Mouse (Mus musculus) neural tube, embryonic 14.5 days (tissue): ENCODE measurements around the gene Sdhd. TPM values are rescaled to one million over a fixed set of nuclear protein-coding genes. Genes with fewer than 3 reads are reported as not detected.

Experiments
- ATAC-seq: fragments of 200-750 bp; cut with Nextera tagmentation; 2 replicates; pipeline ENCODE4 v1.8.0; 2017; ENCODE audit warnings: low read depth, mild to moderate bottlenecking, moderate TSS enrichment, moderate library complexity
- H3K27ac ChIP-seq: fragments of 300-500 bp; sonication (generic); 2 replicates; pipeline ENCODE4 v1.5.1; 2014; ENCODE audit warnings: low read depth, mild to moderate bottlenecking, control low read depth, low read length, moderate library complexity, mixed read lengths
- H3K27me3 ChIP-seq: fragments of 300-500 bp; sonication (generic); 2 replicates; pipeline ENCODE4 v1.6.1; 2014; ENCODE audit warnings: low read length; ENCODE audit not compliant: control insufficient read depth, insufficient read depth
- H3K36me3 ChIP-seq: fragments of 300-500 bp; sonication (generic); 2 replicates; pipeline ENCODE4 v1.6.1; 2014; ENCODE audit warnings: low read length, mixed read lengths; ENCODE audit not compliant: control insufficient read depth, insufficient read depth
- H3K4me1 ChIP-seq: fragments of 300-500 bp; sonication (generic); 2 replicates; pipeline ENCODE4 v1.6.1; 2014; ENCODE audit warnings: low read length; ENCODE audit not compliant: control insufficient read depth, insufficient read depth
- H3K4me2 ChIP-seq: fragments of 300-500 bp; sonication (generic); 2 replicates; pipeline ENCODE4 v1.6.1; 2014; ENCODE audit warnings: mild to moderate bottlenecking, low read depth, low read length, control low read depth
- H3K4me3 ChIP-seq: fragments of 300-500 bp; sonication (generic); 2 replicates; pipeline ENCODE4 v1.5.1; 2014; ENCODE audit warnings: low read depth, low read length, control low read depth, mixed read lengths
- H3K9ac ChIP-seq: fragments of 300-500 bp; sonication (generic); replicated peaks from 2 replicates; pipeline ENCODE4 v1.6.1; 2014; ENCODE audit warnings: low read depth, mild to moderate bottlenecking, control low read depth, low read length, mixed read lengths
- H3K9me3 ChIP-seq: fragments of 300-500 bp; sonication (generic); 2 replicates; pipeline ENCODE4 v1.6.1; 2016; ENCODE audit warnings: low read length; ENCODE audit not compliant: control insufficient read depth
- WGBS: fragments of 180-500 bp; shearing (Covaris S2); extraction: QIAGEN DNeasy Blood & Tissue Kit; methylation state at CpG from one replicate; pipeline ENCODE4 v1.1.7; 2014; 5-methylcytosine and 5-hydroxymethylcytosine counted together
- polyA plus RNA-seq: library from polyadenylated mRNA; unstranded; fragments of >200 nt; fragmentation: Nextera tagmentation; extraction: Ambion mirVana; gene quantifications from 2 replicates; pipeline ENCODE4 v1.2.1, GENCODE M21; 2014

Gene Sdhd
- polyA plus RNA-seq, 1 experiment from 2014 or later, result 294 TPM

DNA sequence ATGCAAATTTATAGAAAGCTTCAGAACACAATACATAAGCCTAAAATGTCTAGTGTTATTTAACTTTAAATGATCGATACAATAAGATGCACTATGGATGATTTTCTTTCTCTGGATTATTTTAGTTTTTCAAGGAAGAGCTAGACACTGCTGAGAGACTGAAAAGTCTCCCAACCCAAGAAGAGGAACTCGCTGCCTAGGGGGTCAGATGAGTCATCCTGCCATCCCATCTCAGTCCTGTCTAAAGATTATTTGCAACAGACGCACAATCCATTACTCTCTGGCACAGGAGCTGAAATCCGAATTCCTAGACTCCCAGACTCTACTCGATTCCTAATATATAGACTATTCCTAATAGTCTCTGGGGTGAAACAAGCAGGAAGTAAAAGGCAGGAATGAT, 51.4 kb downstream of the Sdhd start:
- 88% methylated on average over 5 of the region's 5 CpGs for WGBS
- Histone ChIP-seq H3K9me3 (no peaks in the 10 kb centered on the region), H3K27me3 (no peaks in the 10 kb centered on the region), H3K4me1 (no peaks in the 10 kb centered on the region), H3K4me3 (no peak overlapping the region), H3K36me3 (no peaks in the 10 kb centered on the region), H3K9ac (no peak overlapping the region), H3K4me2 (no peak overlapping the region), H3K27ac (no peak overlapping the region)
- ATAC-seq, result no peak

DNA sequence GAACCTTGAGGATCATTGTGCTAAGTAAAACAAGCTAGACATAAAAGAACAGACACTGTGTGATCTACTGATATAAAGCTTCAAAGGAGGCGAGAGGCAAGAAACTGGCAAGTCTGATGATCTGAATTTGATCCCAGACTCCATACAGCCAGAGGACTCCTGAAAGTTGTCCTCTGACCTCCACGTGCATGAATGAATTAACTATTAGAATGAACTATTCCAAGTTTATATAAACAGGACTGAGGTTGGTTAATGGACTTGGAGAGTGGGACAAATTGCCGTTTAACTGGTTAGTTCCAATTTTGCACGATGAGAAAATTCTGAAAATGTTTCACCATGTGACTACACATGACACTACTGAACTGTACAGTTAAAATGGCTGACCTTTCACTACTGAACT, 54.7 kb downstream of the Sdhd start:
- 90% methylated on average over 4 of the region's 4 CpGs for WGBS
- no peaks in the 10 kb centered on the region for H3K27me3 ChIP-seq
- no peaks in the 10 kb centered on the region for H3K9me3 ChIP-seq
- no peak overlapping the region for H3K9ac ChIP-seq
- H3K4me1 ChIP-seq, result no peaks in the 10 kb centered on the region
- no peak overlapping the region for H3K4me2 ChIP-seq
- H3K4me3 ChIP-seq, result no peak overlapping the region
- no peak for ATAC-seq
- H3K36me3 ChIP-seq, result no peaks in the 10 kb centered on the region
- no peak overlapping the region for H3K27ac ChIP-seq

DNA sequence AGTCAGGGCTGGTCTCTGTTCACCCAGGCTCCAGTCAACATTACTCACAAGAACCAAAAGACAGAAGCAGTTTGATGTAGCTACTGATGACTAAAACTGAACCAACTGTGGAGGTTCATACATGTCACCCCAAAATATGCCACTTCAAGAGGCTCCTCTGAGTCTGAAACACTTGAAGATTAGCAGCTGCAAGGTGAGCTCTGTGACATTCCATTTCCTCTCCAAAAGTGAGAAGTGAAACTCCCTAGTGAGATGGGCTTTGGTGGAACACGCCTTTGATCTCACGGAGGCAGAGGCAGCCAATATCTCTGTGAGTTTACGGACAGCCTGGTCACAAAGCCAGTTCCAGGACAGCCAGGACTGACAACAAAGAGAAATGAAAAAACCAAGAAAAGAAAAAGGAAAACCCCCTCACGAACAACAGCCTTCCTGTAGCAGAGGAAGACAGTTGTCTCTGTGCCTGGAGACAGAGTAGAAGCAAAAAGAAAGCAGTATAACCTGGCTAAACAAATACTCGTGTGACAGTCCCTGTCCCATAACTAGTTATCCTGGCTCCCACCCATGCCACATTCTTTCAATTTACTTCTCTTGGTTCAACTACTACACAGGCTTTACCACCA, 55.6 kb downstream of the Sdhd start:
- H3K4me3 ChIP-seq, result no peak overlapping the region
- H3K36me3 ChIP-seq, result no peaks in the 10 kb centered on the region
- H3K9ac ChIP-seq, result no peak overlapping the region
- 59% methylated on average over 5 of the region's 5 CpGs for WGBS
- no peaks in the 10 kb centered on the region for H3K27me3 ChIP-seq
- no peak overlapping the region for H3K4me2 ChIP-seq
- no peaks in the 10 kb centered on the region for H3K4me1 ChIP-seq
- H3K9me3 ChIP-seq, result no peaks in the 10 kb centered on the region
- ATAC-seq, result no peak
- H3K27ac ChIP-seq, result no peak overlapping the region

Other genes with a start within 250 kb of the Sdhd start
- gene Plet1, start 109.3 kb downstream of the Sdhd start, polyA plus RNA-seq, result 0.39 and 0.62 TPM in 2 replicates
- 112 and 126 TPM in 2 replicates for gene Pts, start 75.1 kb downstream of the Sdhd start, polyA plus RNA-seq
- gene Il18, start 49.0 kb downstream of the Sdhd start, polyA plus RNA-seq, result 18.6 and 19.8 TPM in 2 replicates
- 0.11 and 0.24 TPM in 2 replicates for gene Bco2, start 48.6 kb downstream of the Sdhd start, polyA plus RNA-seq
- gene Tex12, start 42.5 kb downstream of the Sdhd start, polyA plus RNA-seq, result 0.24 TPM in 1 of 2 replicates, not detected in the other
- gene Timm8b, start 98 bp upstream of the Sdhd start, polyA plus RNA-seq, result 375 and 448 TPM in 2 replicates
- 4.4 and 5.5 TPM in 2 replicates for gene Pih1d2, start 13.5 kb upstream of the Sdhd start, polyA plus RNA-seq
- gene Nkapd1, start 13.7 kb upstream of the Sdhd start, polyA plus RNA-seq, result 21.9 and 24.5 TPM in 2 replicates
- gene Dlat, start 56.0 kb upstream of the Sdhd start, polyA plus RNA-seq, result 65.1 and 67.2 TPM in 2 replicates
- 39.2 and 41.4 TPM in 2 replicates for gene Dixdc1, start 135.7 kb upstream of the Sdhd start, polyA plus RNA-seq
- 2.1 and 2.7 TPM in 2 replicates for gene 2310030G06Rik, start 142.7 kb upstream of the Sdhd start, polyA plus RNA-seq
- 3.4 and 14.5 TPM in 2 replicates for gene Cryab, start 147.5 kb upstream of the Sdhd start, polyA plus RNA-seq
- gene Hspb2, start 148.5 kb upstream of the Sdhd start, polyA plus RNA-seq, result 0.72 TPM in 1 of 2 replicates, not detected in the other
- gene Fdxacb1, start 164.4 kb upstream of the Sdhd start, polyA plus RNA-seq, result 11.2 and 11.5 TPM in 2 replicates
- gene Alg9, start 171.2 kb upstream of the Sdhd start, polyA plus RNA-seq, result 59.8 and 60.3 TPM in 2 replicates
- 64.1 and 66.7 TPM in 2 replicates for gene 1110032A03Rik, start 171.7 kb upstream of the Sdhd start, polyA plus RNA-seq
- 44.1 and 53.8 TPM in 2 replicates for gene Ppp2r1b, start 241.5 kb upstream of the Sdhd start, polyA plus RNA-seq